Mouse (Mus musculus) cerebellum, adult (tissue): ENCODE results near the gene Slc40a1.

Experiments
- ATAC-seq: cut with Nextera tagmentation; 2 replicates; pipeline ENCODE4 v1.9.2; 2017; ENCODE audit warnings: mild to moderate bottlenecking, moderate library complexity, mixed read lengths; ENCODE audit not compliant: insufficient number of reproducible peaks, low FRiP score, low TSS enrichment

Slc40a1 gene

DNA sequence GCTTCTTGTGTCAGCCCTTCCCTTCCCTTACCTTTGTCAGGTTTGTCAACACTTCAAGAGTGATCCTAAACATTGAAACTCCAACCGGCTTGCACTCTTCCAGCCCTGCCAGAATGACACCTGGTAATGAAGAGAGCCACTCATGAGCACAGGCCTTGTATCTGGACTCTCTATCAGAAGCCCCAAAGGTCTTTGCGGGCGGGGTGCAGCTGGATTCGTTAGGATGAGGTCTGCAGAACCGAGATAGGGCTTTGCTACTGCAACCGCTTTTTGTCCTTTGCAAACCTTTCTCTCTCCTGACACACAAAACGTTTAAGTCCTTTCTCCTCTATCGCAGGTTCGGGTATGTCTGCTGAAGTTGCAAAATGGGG lies at the start of gene Slc40a1:
Slc40a1 (minus strand) TSS at position 131 of the 371 bp plus-strand sequence.
- ATAC-seq: no peak

DNA sequence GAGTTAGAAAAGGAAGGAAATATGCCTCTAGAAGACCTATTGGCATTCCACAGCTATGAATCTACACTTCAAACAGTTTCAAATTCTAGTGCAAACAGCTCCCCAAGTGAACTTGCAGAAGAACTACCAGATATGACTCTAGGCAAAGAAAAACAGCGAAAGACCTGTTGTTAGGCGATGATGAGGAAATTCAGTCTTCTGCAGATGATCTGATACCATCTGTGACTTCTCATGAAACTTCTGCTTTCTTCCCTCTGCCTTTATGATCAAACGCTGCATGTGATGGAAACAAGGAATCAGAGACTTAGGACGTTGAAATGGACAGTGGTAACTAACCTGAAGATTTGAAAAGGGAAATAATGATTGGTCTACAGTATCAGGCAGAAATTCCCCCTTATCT lies 45.0 kb upstream of the Slc40a1 start:
- ATAC-seq: no peak

DNA sequence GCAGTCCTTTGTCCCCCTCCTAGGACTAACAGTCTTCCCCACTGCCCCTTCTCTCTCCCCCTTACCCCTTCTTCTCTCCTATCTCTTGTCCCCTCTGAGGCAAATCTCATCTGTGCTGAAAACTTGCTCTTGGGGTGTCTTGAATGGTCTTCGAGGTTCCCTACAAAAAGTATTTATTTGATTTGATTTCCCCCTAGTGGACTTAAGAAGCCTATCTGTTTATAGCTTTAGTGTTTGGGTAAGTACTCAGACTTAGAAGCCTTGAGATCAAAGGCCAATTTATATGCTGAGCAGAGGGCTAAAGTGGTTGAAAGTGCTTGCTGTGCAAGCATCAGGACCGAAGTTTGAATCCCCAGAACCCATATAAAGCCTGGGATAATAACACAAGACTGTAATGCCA lies 22.7 kb upstream of the Slc40a1 start:
- no peak for ATAC-seq

DNA sequence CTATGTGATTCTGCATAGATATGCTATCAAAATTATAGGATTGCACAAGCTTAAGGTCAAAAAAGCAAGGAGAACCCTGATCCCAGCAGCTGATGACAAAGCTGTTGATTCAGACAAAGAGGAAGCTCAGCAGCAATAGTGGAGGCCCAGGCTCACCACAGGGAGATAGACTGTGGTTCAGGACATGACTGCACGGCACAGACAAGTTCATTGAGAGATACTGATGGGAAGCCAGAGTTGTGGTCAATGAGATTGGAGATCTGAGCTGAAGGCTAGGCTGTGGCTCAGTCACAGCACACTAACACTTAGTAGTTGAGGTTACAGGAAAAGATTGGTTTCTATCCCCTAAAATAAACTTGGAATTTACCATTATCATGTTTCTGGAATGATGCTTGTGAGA lies 21.5 kb upstream of the Slc40a1 start:
- ATAC-seq: no peak

DNA sequence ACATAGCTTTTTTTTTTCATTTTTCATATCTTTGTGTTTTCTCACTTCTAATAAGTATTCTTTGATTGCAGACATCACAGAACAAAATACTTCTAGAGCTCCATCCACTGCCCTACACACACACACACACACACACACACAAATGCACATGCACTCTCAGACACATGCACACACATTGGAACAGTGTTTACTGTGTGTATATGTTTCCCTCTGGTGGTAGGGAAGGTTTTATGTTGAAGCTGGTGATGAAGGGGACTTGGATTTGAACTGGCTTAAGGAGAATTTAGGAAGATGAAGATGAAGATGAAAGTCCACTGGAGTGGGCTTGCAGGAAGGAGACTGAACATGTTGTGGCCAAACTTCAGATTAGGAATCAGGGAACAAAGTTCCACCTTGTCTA lies 4.8 kb upstream of the Slc40a1 start:
- ATAC-seq: no peak

DNA sequence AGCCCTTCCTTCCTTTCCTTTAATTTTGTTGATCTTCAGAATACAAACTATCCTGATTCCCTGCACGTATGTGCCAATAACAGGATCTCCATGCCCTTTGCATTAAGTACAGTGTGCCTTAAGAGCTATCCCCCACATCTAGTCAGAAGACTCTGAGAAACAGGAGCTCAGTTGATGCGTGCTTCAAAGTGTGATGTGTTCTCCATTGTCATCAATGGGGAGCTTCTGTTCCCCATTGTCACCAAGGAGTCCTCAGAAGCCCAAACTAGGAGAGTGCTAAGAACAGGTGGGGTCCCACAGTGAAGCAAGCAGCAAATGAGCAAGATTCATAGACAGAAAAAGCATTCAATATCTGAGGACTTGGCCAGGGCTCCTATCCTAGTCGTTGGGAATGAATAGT lies 588 bp upstream of the Slc40a1 start:
- no peak for ATAC-seq

DNA sequence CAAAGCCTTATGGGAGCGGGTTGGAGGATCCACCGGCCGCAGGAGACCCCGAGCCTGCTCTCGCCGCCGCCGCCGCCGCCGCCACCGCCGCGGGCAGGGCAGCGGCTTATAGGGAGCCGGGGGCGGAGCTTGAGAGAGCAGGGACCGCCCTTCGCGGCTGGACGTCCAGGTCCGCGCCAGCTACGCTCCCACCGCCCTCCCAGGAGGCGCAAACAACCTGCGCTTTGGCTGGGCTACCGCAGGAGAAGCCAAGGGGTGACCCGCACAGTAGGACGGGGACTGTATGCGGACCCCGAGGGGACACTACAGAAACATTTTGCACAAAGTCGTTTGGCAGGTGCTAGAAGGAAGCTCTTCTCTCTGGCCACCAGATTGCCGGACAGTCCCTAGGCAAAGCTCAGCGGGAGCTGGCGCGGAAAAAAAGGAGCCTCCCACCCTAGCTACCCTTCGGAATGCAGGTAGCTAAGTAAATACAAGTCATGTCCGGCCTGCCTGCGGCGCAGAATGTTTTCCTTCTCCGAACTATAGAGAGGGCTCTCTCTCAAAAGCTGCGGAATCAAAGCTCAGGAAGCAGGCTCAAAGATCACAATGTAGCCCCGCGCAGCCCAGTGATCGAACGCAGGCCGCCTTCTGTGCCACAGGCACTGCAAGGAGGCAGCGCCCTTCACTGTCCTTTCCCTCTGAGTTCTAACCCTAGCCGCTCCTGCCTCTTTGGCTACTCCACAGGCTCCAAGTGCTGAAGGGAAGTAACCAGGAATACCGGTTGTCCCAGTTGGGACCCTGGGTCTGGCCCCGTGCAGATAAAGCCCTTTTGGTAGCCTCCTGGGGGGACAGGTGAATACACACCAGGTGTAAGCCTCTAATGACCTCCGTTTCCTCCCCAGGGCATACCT lies 577 bp downstream of the Slc40a1 start:
- peak; percentile 86 for ATAC-seq

DNA sequence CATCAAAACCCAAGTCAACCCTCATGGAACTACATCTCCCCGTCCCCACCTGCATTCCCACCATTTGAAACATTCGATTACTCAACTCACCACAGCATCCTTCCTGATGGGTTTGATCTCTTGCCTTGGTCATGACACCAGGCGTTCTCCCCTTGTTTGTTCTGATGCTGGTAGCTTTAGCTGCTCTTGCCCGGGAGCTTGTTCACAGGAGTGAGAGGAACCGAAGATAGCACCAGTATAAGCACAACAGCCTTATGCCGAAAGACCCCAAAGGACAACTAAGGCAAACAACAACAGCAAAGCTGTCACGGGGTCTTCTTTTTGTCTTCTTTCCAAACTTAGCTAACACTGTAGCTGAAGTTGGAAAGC lies 1.2 kb downstream of the Slc40a1 start:
- peak; percentile 43; the same call in 1 of the 2 replicates for ATAC-seq

DNA sequence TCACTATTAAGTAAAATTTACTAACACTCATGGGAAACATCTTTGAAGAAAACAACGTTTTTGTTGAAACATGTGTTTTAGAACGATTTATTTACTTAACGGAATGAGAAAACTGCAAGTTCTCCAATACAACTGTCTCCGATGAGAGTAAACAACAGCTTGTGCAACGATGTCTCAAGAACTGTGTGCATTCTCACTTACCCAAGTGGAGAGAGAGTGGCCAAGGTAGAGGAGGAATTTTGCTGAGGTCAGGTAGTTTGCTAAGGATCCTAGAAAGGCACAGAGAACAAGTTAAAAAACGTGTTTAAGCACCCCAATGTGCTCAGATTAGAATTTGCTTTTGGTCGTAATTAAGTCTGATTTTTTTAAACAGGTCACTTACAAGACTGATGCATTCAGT lies 1.8 kb downstream of the Slc40a1 start:
- ATAC-seq: no peak

DNA sequence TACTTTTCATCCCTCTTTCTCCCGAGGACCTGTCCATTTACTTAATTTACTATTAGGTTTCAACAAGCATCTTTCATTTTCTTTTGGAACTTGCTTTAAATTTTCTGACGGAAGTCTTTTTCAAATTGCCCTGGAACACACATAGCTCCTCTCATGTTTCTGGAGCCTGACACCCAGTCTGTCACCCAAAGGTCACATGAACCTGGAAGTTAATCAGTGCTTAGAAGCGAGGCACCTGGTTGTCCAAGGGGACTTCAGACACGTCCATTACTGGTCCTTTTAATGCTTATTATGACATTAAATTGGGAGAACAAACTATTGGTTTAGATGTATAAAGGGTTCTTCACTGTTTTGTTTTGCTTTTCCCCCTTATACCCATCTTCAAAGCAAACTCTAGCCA lies 3.0 kb downstream of the Slc40a1 start:
- no peak for ATAC-seq

DNA sequence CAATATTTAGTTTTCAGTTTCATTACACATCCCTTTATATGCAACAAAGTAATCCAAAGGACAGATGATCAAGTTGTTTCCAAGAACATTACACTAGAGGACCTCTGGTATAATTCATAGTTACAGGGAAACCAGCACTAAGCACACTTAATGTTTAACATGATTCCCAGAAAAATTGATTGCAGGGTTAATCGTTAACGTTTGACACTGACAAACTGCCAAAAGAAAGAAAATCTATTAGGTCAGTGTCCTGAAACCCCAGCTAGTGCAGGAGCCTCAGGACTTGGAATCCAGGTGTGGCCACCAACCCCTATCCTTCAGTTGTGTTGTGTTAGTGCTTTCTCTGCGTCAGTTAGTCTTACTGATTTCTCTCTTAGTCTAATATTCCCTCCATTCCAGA lies 5.6 kb downstream of the Slc40a1 start:
- ATAC-seq: no peak

DNA sequence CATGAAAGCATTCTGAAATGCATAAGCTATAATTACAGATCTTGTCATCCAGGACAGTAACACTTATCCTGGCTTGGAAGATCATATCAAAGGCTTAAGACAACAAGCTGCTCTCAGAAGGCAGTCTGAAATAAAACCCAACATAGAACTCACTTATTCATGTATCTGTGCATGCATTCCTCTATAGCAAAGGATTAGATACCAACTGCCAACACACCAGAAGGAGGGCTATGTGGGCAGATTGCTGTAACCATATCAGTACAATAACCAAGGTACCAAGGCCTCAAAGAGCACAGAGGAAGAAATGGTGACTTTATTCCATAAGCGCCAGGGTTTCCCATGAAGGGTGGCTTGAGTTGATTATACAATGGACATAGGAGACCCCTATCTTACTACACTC lies 6.6 kb downstream of the Slc40a1 start:
- no peak for ATAC-seq

DNA sequence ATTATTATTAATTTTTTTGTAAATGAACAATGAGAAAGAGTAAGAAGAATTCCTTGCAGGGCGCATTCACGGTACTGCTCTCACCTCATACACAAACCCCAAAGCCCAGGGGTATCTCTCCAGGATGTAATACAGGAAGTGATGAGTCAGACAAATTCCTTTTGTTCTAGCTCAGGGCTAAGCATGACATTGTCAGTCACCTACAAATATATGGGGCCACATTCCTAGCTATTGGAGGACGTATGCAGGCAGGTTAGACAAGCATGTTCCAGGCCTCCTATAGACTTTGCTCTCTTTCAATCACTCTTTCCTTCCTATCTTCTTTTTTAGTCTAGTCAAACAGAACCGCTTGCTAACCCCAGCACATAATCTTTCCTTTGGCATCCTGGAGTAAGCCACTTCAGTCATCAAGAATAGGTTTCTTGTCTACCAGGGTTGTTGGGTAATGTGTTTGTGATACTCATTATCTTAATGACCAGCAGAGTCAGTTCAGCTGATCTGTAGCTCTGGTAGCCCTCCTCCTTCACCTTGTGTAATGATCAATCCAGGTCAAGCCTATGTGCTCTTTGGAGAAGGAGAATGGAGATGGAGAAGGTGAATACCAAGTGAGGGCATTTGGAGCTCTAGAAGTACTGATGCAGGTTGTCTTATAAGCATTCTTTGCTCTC lies 9.1 kb downstream of the Slc40a1 start:
- ATAC-seq: no peak

DNA sequence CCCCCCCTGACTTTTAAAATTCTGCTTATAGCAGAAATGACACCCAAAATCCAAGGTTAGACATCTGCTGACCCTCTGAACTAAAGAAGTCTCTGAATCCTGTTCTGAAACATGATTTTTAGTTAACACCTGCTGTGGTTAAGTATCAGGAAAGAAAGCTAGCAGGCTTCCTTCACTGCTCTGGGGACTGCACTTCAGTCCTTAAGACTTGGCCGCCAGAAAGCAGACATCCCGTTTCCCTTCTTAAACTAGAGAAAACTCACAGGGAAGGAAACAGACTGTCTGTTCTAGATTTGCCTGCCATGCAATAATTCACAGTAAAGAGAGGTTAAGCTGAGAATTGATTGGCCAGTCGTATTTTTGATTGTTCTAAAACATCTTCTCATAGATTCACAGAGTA lies 10.1 kb downstream of the Slc40a1 start:
- no peak for ATAC-seq

DNA sequence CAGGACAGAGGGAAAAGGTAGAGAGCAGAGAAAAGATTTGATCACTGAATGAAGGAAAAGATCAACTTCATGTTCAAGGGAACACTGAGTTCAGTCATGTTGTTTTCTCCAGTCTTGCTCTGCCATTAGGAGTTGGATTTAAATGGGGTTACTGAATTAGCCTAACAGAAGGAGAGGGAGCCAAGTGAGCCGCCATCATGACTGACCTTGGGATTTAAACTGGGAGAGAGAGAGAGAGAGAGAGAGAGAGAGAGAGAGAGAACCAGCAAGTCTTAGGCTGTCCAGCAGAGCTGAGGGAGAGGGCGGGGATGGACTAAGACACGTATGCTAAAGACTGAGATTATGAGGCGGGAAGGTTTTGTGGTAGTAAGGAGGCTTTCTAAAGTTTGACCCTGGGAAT lies 12.1 kb downstream of the Slc40a1 start:
- ATAC-seq: no peak

DNA sequence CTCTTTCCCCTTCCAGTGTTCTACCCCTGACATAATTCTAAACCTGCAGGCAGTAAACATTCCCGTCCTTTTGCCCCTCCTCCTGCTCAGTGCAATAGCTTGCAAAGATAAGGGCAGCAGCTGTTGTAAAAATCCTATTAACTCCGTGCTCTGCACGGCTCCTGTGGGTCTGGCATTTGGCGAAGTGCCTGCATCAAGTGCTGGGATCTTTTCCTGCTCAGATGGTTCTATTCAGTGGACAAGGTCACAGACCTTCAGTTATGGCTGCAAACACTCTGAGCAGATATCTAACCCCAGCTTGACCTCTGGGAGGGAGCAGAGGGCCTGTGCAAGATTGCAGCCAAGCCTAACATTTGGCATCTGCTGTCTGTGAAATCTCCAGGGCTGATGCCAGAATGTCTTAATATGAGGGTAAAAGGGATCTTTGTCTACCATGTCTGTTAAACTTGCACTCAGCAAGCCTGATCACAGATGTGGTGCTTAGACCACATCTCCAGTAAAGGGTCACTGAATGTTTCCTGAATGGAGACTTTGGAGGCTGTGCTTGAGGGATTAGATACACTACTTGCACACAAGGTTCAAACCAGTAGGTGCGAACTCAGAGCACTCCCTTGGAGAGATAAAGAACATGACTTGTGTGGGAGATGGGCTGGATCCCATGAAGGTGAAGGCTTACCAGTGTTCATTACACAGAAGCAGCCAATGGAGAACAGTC lies 21.1 kb downstream of the Slc40a1 start:
- ATAC-seq: peak; percentile 45; the same call in 1 of the 2 replicates

DNA sequence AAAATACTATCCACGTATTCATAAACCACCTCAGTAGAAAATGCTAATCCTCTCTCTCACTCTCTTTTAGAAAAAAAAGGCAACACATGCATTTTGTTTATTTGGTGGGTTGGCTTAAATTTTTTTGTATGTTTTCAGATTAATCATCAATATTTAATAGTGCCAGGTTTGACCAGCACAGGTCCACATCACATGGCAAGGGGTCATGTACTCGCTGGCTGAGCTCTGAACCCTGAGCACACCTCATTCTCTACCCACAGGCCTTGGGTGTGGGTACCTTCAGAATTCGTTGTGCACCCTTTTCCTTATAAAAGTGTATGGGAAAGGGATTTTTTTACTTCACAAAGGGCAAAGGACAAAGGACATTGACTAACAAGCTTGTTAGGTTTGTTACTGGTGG lies 22.2 kb downstream of the Slc40a1 start:
- ATAC-seq: no peak

DNA sequence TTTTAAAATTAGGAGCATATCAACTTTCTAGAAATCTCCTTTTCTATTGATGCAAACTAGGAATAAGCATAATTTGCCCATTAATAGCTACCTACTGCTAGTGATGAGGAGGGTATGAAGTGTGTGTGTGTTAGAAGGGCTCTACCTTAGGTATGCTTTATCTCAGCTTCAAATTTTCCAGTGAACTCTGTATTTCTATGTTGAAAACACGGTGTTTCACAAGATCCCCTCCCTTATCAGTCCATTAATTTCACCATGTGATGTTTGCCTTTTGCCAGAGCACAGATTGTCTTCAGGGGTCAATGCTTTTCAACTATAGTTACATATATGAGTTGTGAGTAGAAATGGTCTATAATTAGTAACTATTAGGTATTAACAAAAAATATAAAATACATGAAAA lies 28.3 kb downstream of the Slc40a1 start:
- no peak for ATAC-seq

DNA sequence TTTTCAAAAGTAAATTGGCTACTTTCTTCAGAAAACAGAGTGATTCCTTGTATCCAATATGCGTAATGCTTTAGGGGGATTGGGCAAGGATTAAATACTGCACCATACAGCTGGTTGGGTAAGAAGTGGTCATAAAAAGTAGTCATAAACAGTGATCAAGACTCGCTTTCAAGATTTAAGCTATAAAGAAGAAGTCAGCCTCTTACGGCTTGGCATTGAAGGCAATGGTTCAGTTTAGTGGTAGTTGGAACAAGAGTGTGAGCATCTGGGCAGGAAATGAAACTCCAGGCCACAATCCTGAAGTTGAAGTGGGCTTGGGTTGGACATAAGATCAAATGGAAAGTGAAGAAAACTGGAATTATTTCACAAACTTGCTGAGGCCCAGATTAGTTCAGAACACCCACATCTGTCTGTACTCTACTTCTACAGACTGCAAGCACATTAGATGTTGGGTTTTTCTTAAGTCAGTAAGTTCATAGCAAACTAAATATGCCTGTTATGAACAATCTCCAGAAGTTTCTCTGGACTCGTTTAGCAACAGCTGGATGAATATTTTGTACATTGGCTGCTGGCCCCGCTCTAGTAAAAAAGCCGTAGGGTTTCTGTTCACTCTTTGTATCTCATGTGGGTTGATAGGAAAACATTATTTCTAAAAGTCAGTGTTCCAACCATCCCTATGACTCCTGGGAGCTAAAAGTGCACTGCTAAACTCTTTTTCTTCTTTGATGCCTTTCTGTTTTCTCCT lies 32.0 kb downstream of the Slc40a1 start:
- no peak for ATAC-seq

DNA sequence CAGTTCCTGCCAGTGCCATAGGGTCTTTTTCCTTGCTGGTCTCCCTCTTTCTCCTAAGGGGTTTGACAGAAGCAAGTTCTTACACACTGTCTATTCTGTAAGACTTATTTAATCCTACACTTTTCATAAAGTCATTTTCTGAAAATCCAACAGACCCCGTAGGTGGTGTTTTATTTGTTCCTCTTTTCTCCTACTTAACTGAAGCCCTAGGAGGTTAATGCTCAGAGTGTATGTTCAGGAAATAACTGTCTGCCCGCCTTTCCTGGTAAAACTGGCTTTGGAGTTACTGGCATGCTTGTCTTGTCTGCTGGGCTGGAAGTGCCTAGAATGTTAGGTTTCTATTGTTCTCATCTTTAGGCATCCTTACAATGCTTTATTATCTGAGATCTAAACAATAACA lies 34.3 kb downstream of the Slc40a1 start:
- ATAC-seq: no peak

DNA sequence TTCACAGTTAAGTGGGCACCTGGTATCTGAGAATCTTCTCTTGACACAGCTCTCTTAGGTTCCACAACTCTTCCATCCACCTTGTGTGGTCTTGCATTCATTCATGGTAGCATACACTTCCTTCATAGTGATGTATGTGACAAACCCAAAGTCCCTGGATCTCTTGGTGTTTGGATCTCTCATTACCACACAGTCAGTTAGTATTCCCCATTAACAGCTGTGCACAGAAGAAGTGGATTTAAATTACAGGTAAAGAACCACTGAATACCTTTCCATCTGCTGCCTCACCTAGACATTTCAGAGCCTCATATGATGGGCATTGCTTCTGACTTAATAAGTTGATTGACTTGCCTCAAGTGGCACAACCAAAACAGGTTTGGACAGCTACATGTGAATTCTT lies 36.1 kb downstream of the Slc40a1 start, which contains the start of gene Gm5269:
Gm5269 (minus strand) TSS at position 101 of the 400 bp plus-strand sequence.
- ATAC-seq: no peak
